Mouse (Mus musculus) urinary bladder, postnatal 14 days (tissue): ENCODE data around the gene Pkdrej.

ENCODE experiments used
- DNase-seq: peaks from one replicate; pipeline ENCODE4 v3.0.0; 2021; ENCODE audit warnings: low spot score

Pkdrej gene

DNA sequence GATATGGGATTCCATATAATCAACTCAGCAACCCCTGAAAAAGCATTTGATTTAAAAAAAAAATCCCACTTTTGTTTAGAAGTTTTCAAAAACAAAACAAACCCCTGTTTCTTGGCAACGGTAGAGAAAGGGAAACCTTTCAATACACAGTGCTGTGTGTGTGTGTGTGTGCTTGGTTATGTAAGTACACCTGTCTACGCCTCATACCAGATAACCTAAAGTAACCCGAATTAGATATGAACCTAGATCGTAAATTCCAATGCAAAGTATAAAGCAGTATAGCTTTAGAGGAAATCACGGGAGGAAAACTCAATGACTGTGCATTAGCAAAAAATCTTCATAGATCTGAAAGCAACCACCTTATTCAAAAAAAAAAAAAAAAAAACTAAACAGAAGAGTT is 54.9 kb downstream of the Pkdrej start:
- DNase-seq: no peak

- DNase-seq: no peak
These were observed 56.5 kb downstream of the Pkdrej start for GRCm38 (mm10) chr15:85765022-85765421.
